8 mouse cellular contexts compared by ENCODE assay signal in the genomic region with DNA sequence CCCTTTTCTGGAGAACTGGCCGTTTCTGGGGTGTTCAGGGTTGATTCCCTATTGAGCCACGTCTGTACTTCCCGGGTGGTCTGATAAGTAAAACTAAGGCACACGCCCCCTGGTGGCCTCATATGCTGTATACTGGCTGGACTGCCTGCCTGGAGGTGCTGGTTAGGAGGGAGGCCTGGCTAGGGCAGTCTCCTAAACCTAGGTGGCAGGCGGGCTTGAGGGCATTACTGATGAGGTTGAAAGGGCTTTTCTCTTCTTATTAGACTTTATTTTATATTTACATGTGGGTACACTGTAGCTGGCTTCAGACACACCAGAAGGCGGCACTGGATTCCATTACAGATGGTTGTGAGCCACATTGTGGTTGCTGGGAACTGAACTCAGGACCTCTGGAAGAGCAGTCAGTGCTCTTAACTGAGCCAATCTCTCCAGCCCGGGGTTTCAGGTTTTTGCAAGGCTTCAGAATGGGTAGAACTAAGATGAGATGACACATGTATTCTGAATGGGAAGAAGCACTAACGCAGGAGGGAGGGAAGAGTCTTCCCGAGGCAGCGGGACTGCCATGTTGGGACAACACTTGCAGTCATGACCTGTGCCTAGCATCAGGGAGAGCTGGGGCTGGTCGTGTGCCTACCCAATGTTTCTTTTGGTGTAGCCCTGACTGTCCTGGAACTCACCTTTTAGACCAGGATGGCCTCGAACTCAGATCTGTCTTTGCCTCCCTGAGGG. TPM values are rescaled to one million over a fixed set of nuclear protein-coding genes. Genes with fewer than 3 reads are reported as not detected.
DNase-seq lines count a peak whose midpoint lies in the region; TF ChIP-seq lines count a peak whose summit lies in the region.

No protein-coding gene starts in this region.

- dilution Hi-C loops in CH12.LX (cut with MboI; ENCODE audit: extremely low pct_ligation_motif_present, extremely low pct_unique_long_range_greater_than_20kb, low sequenced_read_pairs): no loop called here

- peaks cover 24% of the 10 kb centered on the region for H3K79me2 ChIP-seq in CH12.LX (replicated peaks; ENCODE audit: control insufficient read depth, extremely low read depth, insufficient read depth, poor library complexity, severe bottlenecking)

- in situ Hi-C loops in CH12.LX (cut with MboI; ENCODE audit: low pct_ligation_motif_present, low pct_unique_long_range_greater_than_20kb, low sequenced_read_pairs): no loop called here

- no peak for TF ChIP-seq EP300 in CH12.LX (IDR thresholded peaks at IDR 0.05; ENCODE audit: low read length)

- H3K27ac ChIP-seq in CH12.LX (ENCODE audit: insufficient read depth, low read depth): no peak overlapping the region
- no peak overlapping the region for H3K27ac ChIP-seq in cerebellum, adult 2 months (ENCODE audit: insufficient read depth, low read length)

- no peak; the same call in 1 of the 2 replicates for TF ChIP-seq RAD21 in CH12.LX (IDR thresholded peaks at IDR 0.05; ENCODE audit: low read depth, low read length)

- peaks cover 16 to 22% of the 10 kb centered on the region in 2 experiments for H3K4me1 ChIP-seq in CH12.LX (ENCODE audit: control insufficient read depth in 1 of 2, insufficient read depth in 2 of 2)
- H3K4me1 ChIP-seq in cerebellum, adult 2 months (ENCODE audit: control insufficient read depth, insufficient read depth, low read length): 0 out of 2 replicates have a peak, but pooled peaks cover 3% of the 10 kb centered on the region

- TF ChIP-seq POLR2A in CH12.LX (IDR thresholded peaks at IDR 0.05; ENCODE audit: low read depth, low read length): peak; percentile 64
- TF ChIP-seq POLR2A in cerebellum, adult 2 months (IDR thresholded peaks at IDR 0.05; ENCODE audit: borderline replicate concordance, insufficient read depth, low read length): no peak

- H3K4me3 ChIP-seq in CH12.LX (replicated peaks in 1 of 3; ENCODE audit: low read depth in 2 of 3, low read length in 2 of 3, poor library complexity in 1 of 3): no peak overlapping the region
- no peak overlapping the region for H3K4me3 ChIP-seq in cerebellum, adult 2 months (replicated peaks; ENCODE audit: insufficient read depth, low read depth, low read length)

- H3K4me2 ChIP-seq in CH12.LX (ENCODE audit: insufficient read depth, low read depth, poor library complexity, severe bottlenecking): no peak overlapping the region

- peak; percentile 66 to 86 for DNase-seq in adrenal gland, adult (ENCODE audit: inconsistent age in 2 of 2, low spot score in 1 of 2)
- DNase-seq in adrenal gland, adult 8-10 months: no peak
- peak; percentile 81 for DNase-seq in CH12.LX (ENCODE audit: extremely low read depth)
- peak; percentile 62 to 70 for DNase-seq in cerebellum, adult 2 months
- peak; percentile 58 to 67 for DNase-seq in gastrocnemius, postnatal 36 days
- DNase-seq in kidney, postnatal 25 days: peak; percentile 86 to 90
- DNase-seq in lung, postnatal 36 days: peak; percentile 91
- peak; percentile 51 to 74 for DNase-seq in spleen, postnatal 14 days (ENCODE audit: low spot score in 2 of 2)

- intact Hi-C loops in gastrocnemius, postnatal 36 days (cut with DNase I): loop anchor here (10.0 kb wide), 1 partner anchor 311 kb away; no protein-coding TSS in a partner anchor

- no peaks in the 10 kb centered on the region for H3K27me3 ChIP-seq in CH12.LX (replicated peaks)
- H3K27me3 ChIP-seq in cerebellum, adult 2 months (ENCODE audit: control insufficient read depth, insufficient read depth, low read length): no peaks in the 10 kb centered on the region

- peaks cover 39 to 69% of the 10 kb centered on the region in 2 experiments for H3K36me3 ChIP-seq in CH12.LX (replicated peaks in 1 of 2; ENCODE audit: control insufficient read depth in 1 of 2, insufficient read depth in 1 of 2, low read length in 1 of 2)

- peaks cover 21% of the 10 kb centered on the region for H3K9me3 ChIP-seq in CH12.LX (replicated peaks; ENCODE audit: low read length)

- peak; percentile 27 to 59; a peak in 3 of 4 replicates for TF ChIP-seq CTCF in CH12.LX (conservative IDR thresholded peaks at IDR 0.05 in 1 of 2, IDR thresholded peaks at IDR 0.05 in 1 of 2; ENCODE audit: low read depth in 2 of 2, low read length in 2 of 2)
- peak; percentile 68 for TF ChIP-seq CTCF in cerebellum, adult 2 months (IDR thresholded peaks at IDR 0.05; ENCODE audit: borderline replicate concordance, insufficient read depth, low read depth, low read length)

- 39% methylated on average over 12 of the region's 12 CpGs for WGBS in cerebellum, adult 2 months

- H3K9ac ChIP-seq in CH12.LX (ENCODE audit: insufficient read depth, low read depth): no peak overlapping the region

TF ChIP-seq in CH12.LX, 34 proteins besides CTCF, POLR2A, EP300 and RAD21:
- no peak for TF ChIP-seq PAX5 (IDR thresholded peaks at IDR 0.05; ENCODE audit: low read length)
- TF ChIP-seq TCF12 (IDR thresholded peaks at IDR 0.05; ENCODE audit: low read depth, low read length): no peak
- TF ChIP-seq ETS1 (conservative IDR thresholded peaks at IDR 0.05; ENCODE audit: low read depth, low read length): no peak
- TF ChIP-seq SMC3 (IDR thresholded peaks at IDR 0.05; ENCODE audit: low read depth, low read length): peak; percentile 16
- no peak for TF ChIP-seq NRF1 (IDR thresholded peaks at IDR 0.05; ENCODE audit: low read depth, low read length)
- TF ChIP-seq MYC (IDR thresholded peaks at IDR 0.05; ENCODE audit: low read depth, low read length): no peak
- TF ChIP-seq POLR2AphosphoS2 (IDR thresholded peaks at IDR 0.05; ENCODE audit: low read depth, low read length): peak; percentile 98
- no peak for TF ChIP-seq USF1 (IDR thresholded peaks at IDR 0.05; ENCODE audit: low read depth, low read length)
- TF ChIP-seq UBTF (IDR thresholded peaks at IDR 0.05; ENCODE audit: low read depth, low read length): no peak
- TF ChIP-seq GABPA (IDR thresholded peaks at IDR 0.05; ENCODE audit: insufficient replicate concordance, low read depth, low read length): no peak
- TF ChIP-seq MAFK (IDR thresholded peaks at IDR 0.05; ENCODE audit: insufficient replicate concordance, low read length): no peak
- TF ChIP-seq NELFE (IDR thresholded peaks at IDR 0.05; ENCODE audit: low read depth, low read length): no peak
- TF ChIP-seq E2F4 (IDR thresholded peaks at IDR 0.05; ENCODE audit: insufficient replicate concordance, low read depth, low read length): no peak
- no peak for TF ChIP-seq USF2 (conservative IDR thresholded peaks at IDR 0.05; ENCODE audit: low read depth, low read length)

RNA-seq across cellular contexts. Expression of gene Slc5a5, which starts 1.3 kb away (rescaled TPM):
- not detected for total RNA-seq in adrenal gland, adult 8-10 months (2022)
- 0.04 and 0.21 TPM in 2 replicates for total RNA-seq in CH12.LX (2012; rRNA removed)
- total RNA-seq in CH12.LX (2014; rRNA removed): 0.16 TPM in 1 of 2 replicates, not detected in the other
- polyA plus RNA-seq in CH12.LX (2012; ENCODE audit: insufficient read length, low read depth): 0.26 and 0.41 TPM in 2 replicates
- polyA plus RNA-seq in cerebellum, adult 2 months (2012; rRNA removed): 6.7 and 6.9 TPM in 2 replicates
- under 1 TPM in 1 of 2 experiments, not detected in 1; 0.10 TPM for total RNA-seq in gastrocnemius, postnatal 36 days (2021)

RNA-seq across cellular contexts. Expression of gene Rpl18a, which starts 3.4 kb away (rescaled TPM):
- 1,000 to 10,000 TPM; 1,169 to 1,386 (median 1,259) TPM for total RNA-seq in adrenal gland, adult 8-10 months (2022)
- 4,693 and 5,917 TPM in 2 replicates for total RNA-seq in CH12.LX (2012; rRNA removed)
- 1,807 and 2,035 TPM in 2 replicates for total RNA-seq in CH12.LX (2014; rRNA removed)
- 3,837 and 4,364 TPM in 2 replicates for polyA plus RNA-seq in CH12.LX (2012; ENCODE audit: insufficient read length, low read depth)
- 1,458 and 1,510 TPM in 2 replicates for polyA plus RNA-seq in cerebellum, adult 2 months (2012; rRNA removed)
- total RNA-seq in gastrocnemius, postnatal 36 days (2021): 100 to 1,000 TPM; 802 to 969 TPM

RNA-seq across cellular contexts. Expression of gene Map1s, which starts 11.9 kb away (rescaled TPM):
- total RNA-seq in adrenal gland, adult 8-10 months (2022): 10 to 100 TPM; 35.7 to 54.1 (median 50.0) TPM
- 51.4 and 53.6 TPM in 2 replicates for total RNA-seq in CH12.LX (2012; rRNA removed)
- total RNA-seq in CH12.LX (2014; rRNA removed): 9.2 and 9.5 TPM in 2 replicates
- polyA plus RNA-seq in CH12.LX (2012; ENCODE audit: insufficient read length, low read depth): 30.9 and 31.1 TPM in 2 replicates
- 53.4 and 53.7 TPM in 2 replicates for polyA plus RNA-seq in cerebellum, adult 2 months (2012; rRNA removed)
- 10 to 100 TPM in 1 of 2 experiments, 1 to 10 TPM in 1; 9.6 to 15.6 TPM for total RNA-seq in gastrocnemius, postnatal 36 days (2021)

RNA-seq across cellular contexts. Expression of gene Ccdc124, which starts 20.1 kb away (rescaled TPM):
- 10 to 100 TPM; 48.5 to 68.7 (median 51.3) TPM for total RNA-seq in adrenal gland, adult 8-10 months (2022)
- total RNA-seq in CH12.LX (2012; rRNA removed) (58.7 and 62.9 TPM in 2 replicates), CH12.LX (2014; rRNA removed) (29.2 and 36.2 TPM in 2 replicates)
- polyA plus RNA-seq in CH12.LX (2012; ENCODE audit: insufficient read length, low read depth): 82.0 and 113 TPM in 2 replicates
- polyA plus RNA-seq in cerebellum, adult 2 months (2012; rRNA removed): 123 and 145 TPM in 2 replicates
- total RNA-seq in gastrocnemius, postnatal 36 days (2021): 10 to 100 TPM; 56.2 to 64.3 TPM

RNA-seq across cellular contexts. Expression of gene Kcnn1, which starts 30.8 kb away (rescaled TPM):
- total RNA-seq in adrenal gland, adult 8-10 months (2022): 1 to 10 TPM; 4.2 to 4.7 (median 4.4) TPM
- total RNA-seq in CH12.LX (2012; rRNA removed) (0.13 and 0.21 TPM in 2 replicates), CH12.LX (2014; rRNA removed) (not detected in 2 replicates)
- polyA plus RNA-seq in CH12.LX (2012; ENCODE audit: insufficient read length, low read depth): not detected in 2 replicates
- 19.4 and 22.1 TPM in 2 replicates for polyA plus RNA-seq in cerebellum, adult 2 months (2012; rRNA removed)
- 10 to 100 TPM; 12.8 to 18.3 TPM for total RNA-seq in gastrocnemius, postnatal 36 days (2021)
